Mouse (Mus musculus): ENCODE results near the gene Slc25a28. TPM values are rescaled to one million over a fixed set of nuclear protein-coding genes. Genes with fewer than 3 reads are reported as not detected.

Gene Slc25a28
- total and polyA plus RNA-seq, 2 experiments from 2014 or later, result 15.5 to 48.3 TPM

DNA sequence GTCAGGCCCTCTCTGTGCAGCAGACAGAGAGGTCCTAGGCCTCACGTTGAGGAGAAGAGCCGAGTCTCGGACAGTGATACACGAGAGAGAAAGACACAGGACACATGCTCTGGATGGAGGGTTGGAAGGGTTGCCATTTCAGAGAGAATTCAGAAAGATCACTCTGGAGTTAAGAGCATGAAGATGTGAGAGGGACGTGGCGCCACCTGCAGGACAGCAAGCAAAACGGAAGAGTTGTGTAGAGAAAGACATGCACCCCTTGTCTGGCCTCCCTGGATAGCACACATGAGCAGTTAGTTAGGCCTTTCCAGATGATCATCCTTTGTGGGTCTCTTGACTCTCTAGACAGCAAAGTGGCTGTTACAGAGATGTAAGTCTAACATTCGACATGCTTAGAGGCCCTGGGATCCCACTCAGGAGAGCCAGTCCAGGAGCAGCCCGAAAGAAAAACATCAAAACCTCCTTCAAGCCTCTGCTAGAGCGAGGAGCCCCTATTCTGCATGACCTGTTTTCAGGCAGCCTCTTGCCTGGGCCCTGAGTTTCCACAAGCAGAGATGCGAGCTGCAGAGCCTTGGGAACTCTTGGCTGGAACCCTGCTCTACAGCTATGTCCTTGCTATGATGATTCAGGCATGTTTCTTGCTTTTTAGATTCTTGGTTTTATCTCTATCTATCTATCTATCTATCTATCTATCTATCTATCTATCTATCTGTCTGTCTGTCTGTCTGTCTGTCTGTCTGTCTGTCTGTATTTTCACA is 18.8 kb downstream of the Slc25a28 start:
- Histone ChIP-seq H3K27me3 (ENCODE audit: insufficient read depth, low read length) (no peaks in the 10 kb centered on the region), H3K4me2 (ENCODE audit: low read depth, low read length, poor library complexity, severe bottlenecking) (no peak overlapping the region), H3K36me3 (ENCODE audit: insufficient read depth, low read length) (no peaks in the 10 kb centered on the region), H3K27ac (ENCODE audit: low read depth, low read length) (no peak overlapping the region), H3K9me3 (ENCODE audit: low read length) (no peaks in the 10 kb centered on the region), H3K4me3 (ENCODE audit: low read depth, low read length) (no peak overlapping the region), H3K4me1 (ENCODE audit: insufficient read depth, low read length) (no peaks in the 10 kb centered on the region), H3K9ac (replicated peaks; ENCODE audit: low read length, poor library complexity, severe bottlenecking) (no peak overlapping the region)
- TF ChIP-seq CTCF (IDR thresholded peaks at IDR 0.05), result peak; percentile 90
- 38% methylated on average over 11 of the region's 11 CpGs for WGBS
- no peak for ATAC-seq (ENCODE audit: low FRiP score)
- DNase-seq (ENCODE audit: low spot score), result peak; percentile 61

DNA sequence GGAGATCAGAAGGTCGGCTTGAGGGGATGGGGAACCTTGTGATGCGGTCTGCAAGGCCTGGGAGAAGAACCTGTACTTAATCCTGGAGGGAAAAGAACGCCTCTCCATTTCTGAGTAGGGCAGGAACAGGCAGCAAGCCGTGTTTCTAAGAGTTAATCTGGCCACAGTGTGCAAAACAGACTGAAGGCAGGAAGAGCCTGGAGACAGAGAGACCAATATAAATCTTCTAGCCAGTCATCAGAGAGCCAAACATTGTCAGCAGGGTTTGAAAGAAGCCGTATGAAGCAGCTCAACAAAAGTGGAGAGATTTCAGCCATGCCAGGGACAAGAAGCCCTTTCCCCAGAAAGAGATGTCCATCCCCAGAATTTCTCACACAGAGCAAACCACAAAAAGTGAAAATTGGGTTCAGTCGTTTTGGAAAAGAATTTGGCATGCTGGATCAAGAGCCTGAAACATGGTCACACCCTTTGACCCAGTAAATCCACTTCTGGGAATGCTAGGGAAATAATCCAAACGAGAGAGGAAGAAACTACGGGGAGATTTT is 23.4 kb downstream of the Slc25a28 start:
- Histone ChIP-seq H3K9ac (replicated peaks; ENCODE audit: low read length, poor library complexity, severe bottlenecking) (no peak overlapping the region), H3K4me1 (ENCODE audit: insufficient read depth, low read length) (no peaks in the 10 kb centered on the region), H3K27ac (ENCODE audit: low read depth, low read length) (no peak overlapping the region), H3K4me3 (ENCODE audit: low read depth, low read length) (no peak overlapping the region), H3K27me3 (ENCODE audit: insufficient read depth, low read length) (no peaks in the 10 kb centered on the region), H3K36me3 (ENCODE audit: insufficient read depth, low read length) (no peaks in the 10 kb centered on the region), H3K9me3 (ENCODE audit: low read length) (no peaks in the 10 kb centered on the region), H3K4me2 (ENCODE audit: low read depth, low read length, poor library complexity, severe bottlenecking) (no peak overlapping the region)
- TF ChIP-seq CTCF (IDR thresholded peaks at IDR 0.05), result no peak
- DNase-seq (ENCODE audit: low spot score), result no peak
- ATAC-seq (ENCODE audit: low FRiP score), result no peak
- WGBS, result 56% methylated on average over 8 of the region's 8 CpGs

DNA sequence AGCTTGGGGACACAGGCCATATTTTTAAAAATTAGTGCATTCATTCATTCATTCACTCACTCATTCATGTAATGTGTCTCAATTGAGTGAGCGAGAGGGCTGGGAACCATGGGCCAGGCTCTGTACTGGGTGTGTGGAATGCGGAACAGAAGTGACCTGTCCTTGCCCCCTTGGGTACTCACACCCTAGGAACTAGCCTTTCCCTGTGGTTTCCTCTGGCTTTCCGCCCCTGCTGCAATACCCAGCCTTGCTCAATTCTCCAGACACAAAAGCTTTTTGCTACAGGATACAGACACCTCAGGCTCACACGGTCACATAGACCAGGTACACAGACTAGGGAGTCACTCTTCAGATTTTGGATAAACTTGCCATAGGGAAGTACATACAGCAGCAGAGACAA is 26.3 kb downstream of the Slc25a28 start:
- Histone ChIP-seq H3K9ac (replicated peaks; ENCODE audit: low read length, poor library complexity, severe bottlenecking) (no peak overlapping the region), H3K4me3 (ENCODE audit: low read depth, low read length) (no peak overlapping the region), H3K27me3 (ENCODE audit: insufficient read depth, low read length) (no peaks in the 10 kb centered on the region), H3K9me3 (ENCODE audit: low read length) (no peaks in the 10 kb centered on the region), H3K4me1 (ENCODE audit: insufficient read depth, low read length) (no peaks in the 10 kb centered on the region), H3K36me3 (ENCODE audit: insufficient read depth, low read length) (no peaks in the 10 kb centered on the region), H3K4me2 (ENCODE audit: low read depth, low read length, poor library complexity, severe bottlenecking) (no peak overlapping the region), H3K27ac (ENCODE audit: low read depth, low read length) (no peak overlapping the region)
- DNase-seq (ENCODE audit: low spot score) (no peak), ATAC-seq (ENCODE audit: low FRiP score) (no peak)
- no peak for TF ChIP-seq CTCF (IDR thresholded peaks at IDR 0.05)
- 98% methylated on average over 4 of the region's 4 CpGs for WGBS

DNA sequence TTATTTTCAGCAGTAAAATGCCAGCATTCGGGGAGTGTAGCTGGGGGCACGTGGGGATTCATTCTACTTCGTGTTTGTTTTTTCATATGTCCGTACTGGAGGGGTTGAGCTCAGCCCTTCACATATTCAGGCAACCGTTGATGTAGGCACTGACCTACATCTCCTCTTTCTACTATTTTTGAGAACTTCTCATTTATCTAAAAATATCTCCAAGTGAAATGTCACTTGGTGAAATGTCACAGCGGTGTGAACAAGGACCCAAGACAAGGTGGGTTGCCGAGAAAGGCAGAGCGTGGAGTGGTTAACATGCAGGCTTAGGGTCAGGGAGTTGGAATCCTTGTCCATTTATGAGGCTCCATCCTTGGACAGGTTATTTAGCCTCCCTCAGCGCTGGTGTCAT is 27.4 kb downstream of the Slc25a28 start:
- ATAC-seq (ENCODE audit: low FRiP score) (no peak), DNase-seq (ENCODE audit: low spot score) (no peak)
- TF ChIP-seq CTCF (IDR thresholded peaks at IDR 0.05), result no peak
- Histone ChIP-seq H3K9me3 (ENCODE audit: low read length) (no peaks in the 10 kb centered on the region), H3K27ac (ENCODE audit: low read depth, low read length) (no peak overlapping the region), H3K4me3 (ENCODE audit: low read depth, low read length) (no peak overlapping the region), H3K4me1 (ENCODE audit: insufficient read depth, low read length) (no peaks in the 10 kb centered on the region), H3K36me3 (ENCODE audit: insufficient read depth, low read length) (no peaks in the 10 kb centered on the region), H3K4me2 (ENCODE audit: low read depth, low read length, poor library complexity, severe bottlenecking) (no peak overlapping the region), H3K27me3 (ENCODE audit: insufficient read depth, low read length) (no peaks in the 10 kb centered on the region), H3K9ac (replicated peaks; ENCODE audit: low read length, poor library complexity, severe bottlenecking) (no peak overlapping the region)
- 90% methylated on average over 9 of the region's 9 CpGs for WGBS

DNA sequence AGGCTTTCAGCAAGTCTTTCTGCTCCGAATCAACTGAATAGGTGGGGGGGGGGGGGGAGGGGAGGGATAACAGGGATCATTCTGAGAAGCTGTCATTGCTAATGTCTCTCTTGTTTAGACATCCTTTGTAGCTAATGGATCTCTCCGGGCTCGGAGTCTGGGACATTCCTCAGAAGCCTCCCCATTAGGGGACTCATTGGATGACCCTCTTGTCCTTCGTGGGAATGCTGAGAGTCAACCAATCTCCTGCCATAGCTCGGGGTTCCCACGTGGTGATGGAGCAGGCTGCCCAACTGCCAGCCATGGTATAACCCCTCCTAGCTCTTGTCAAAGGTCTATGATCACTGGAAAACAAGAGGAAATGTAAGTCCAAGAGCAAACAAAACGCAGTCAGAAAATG is 27.8 kb downstream of the Slc25a28 start:
- Histone ChIP-seq H3K27ac (ENCODE audit: low read depth, low read length) (no peak overlapping the region), H3K9ac (replicated peaks; ENCODE audit: low read length, poor library complexity, severe bottlenecking) (no peak overlapping the region), H3K4me3 (ENCODE audit: low read depth, low read length) (no peak overlapping the region), H3K36me3 (ENCODE audit: insufficient read depth, low read length) (no peaks in the 10 kb centered on the region), H3K4me2 (ENCODE audit: low read depth, low read length, poor library complexity, severe bottlenecking) (no peak overlapping the region), H3K4me1 (ENCODE audit: insufficient read depth, low read length) (no peaks in the 10 kb centered on the region), H3K9me3 (ENCODE audit: low read length) (no peaks in the 10 kb centered on the region), H3K27me3 (ENCODE audit: insufficient read depth, low read length) (no peaks in the 10 kb centered on the region)
- no peak for TF ChIP-seq CTCF (IDR thresholded peaks at IDR 0.05)
- DNase-seq (ENCODE audit: low spot score) (no peak), ATAC-seq (ENCODE audit: low FRiP score) (no peak)
- WGBS, result 54% methylated on average over 7 of the region's 7 CpGs

- DNase-seq (ENCODE audit: low spot score), result no peak
- Histone ChIP-seq H3K27ac (ENCODE audit: low read depth, low read length) (no peak overlapping the region), H3K4me1 (ENCODE audit: insufficient read depth, low read length) (no peaks in the 10 kb centered on the region), H3K4me2 (ENCODE audit: low read depth, low read length, poor library complexity, severe bottlenecking) (no peak overlapping the region), H3K36me3 (ENCODE audit: insufficient read depth, low read length) (no peaks in the 10 kb centered on the region), H3K4me3 (ENCODE audit: low read depth, low read length) (no peak overlapping the region), H3K9me3 (ENCODE audit: low read length) (no peaks in the 10 kb centered on the region), H3K9ac (replicated peaks; ENCODE audit: low read length, poor library complexity, severe bottlenecking) (no peak overlapping the region), H3K27me3 (ENCODE audit: insufficient read depth, low read length) (no peaks in the 10 kb centered on the region)
- no peak for ATAC-seq (ENCODE audit: low FRiP score)
- 92% methylated on average over 9 of the region's 9 CpGs for WGBS
- no peak for TF ChIP-seq CTCF (IDR thresholded peaks at IDR 0.05)
Measured at GRCm38 (mm10) chr19:43645508-43645907, 29.2 kb downstream of the Slc25a28 start.

Measured in midbrain, postnatal 0 days (tissue).